Mouse (Mus musculus): ENCODE measurements around the gene Tmem121. TPM values are rescaled to one million over a fixed set of nuclear protein-coding genes. Genes with fewer than 3 reads are reported as not detected.
"Not testable (repeated sequence)": the region's sequence is repeated elsewhere in the genome, so short reads cannot be mapped to it uniquely, and the experiment has no call there.

The Tmem121 gene
- total RNA-seq, 2 experiments from 2014 or later: 37.8 to 40.0 TPM

DNA sequence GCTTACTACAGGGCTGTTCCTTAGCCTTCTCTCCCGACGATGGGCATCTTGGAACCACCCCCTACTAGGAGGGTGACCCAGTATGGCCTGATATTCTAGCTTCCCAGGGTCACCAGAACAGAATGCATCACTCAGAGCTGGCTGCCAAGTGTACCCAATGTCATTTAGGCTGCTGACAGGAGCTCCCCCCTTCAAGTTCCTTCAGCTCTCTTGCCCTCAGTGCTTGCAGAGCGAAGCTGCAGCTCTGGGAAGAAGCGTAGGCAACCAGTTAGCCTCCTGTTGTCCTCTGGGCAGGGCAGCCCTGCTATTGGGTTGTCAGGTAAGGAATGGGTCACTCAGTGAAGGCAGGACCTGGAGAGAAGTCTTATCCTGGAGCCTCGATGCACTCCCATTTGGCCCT is 785 bp upstream of the Tmem121 start:
- intact Hi-C loops (cut with DNase I): no loop called here
- no peak for DNase-seq

DNA sequence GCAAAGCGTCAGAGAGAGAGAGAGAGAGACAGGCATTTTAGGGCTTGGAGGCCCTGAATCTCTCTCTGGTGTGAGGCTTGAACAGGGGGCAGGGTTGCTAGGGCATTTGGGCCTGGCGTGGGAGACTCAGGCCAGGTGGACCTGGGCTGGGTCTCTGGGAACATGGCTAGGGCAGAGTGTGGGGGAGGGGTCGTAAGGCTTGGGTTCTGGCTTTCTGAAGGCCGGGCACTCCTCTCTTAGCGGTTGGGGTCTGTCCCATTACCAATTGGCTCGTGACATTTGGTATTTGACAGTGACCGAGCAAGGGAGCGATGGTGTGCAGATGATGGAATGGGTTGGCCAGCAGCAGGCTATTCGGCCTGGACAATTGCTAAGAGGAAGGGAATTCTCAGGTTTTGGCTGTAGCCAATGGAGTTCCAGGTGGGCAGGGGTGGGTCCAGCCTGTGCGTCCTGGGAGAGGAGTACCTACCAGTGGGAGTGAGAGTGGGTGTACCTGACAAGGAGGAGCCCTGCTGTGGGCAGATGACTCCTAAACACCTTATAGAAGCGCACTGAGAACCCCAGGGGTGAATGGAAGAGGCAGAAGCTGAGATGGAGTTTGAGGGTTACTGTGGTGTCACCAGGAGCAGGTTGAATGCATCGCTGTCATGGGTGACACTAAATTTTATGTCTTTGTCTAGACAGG is 738 bp downstream of the Tmem121 start:
- peak; percentile 18 for DNase-seq
- intact Hi-C loops (cut with DNase I): no loop called here

DNA sequence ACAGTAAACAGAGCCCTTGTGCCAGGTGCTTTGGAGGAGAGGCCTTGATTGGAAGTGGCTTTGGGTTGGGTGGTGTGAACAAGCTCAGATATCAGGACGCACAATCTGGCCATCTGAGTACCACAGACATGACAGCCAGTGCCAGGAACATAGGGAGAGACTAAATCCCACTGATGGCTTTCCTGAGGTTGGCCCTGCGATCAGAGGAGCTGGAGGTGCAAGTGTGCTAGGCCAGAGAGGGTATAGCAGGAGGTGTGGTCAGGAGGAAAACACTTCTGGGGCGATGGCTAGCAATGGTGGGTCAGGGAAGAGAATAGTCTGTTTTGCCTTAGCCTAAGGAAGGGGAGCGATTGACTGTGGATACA is 1.3 kb downstream of the Tmem121 start:
- intact Hi-C loops (cut with DNase I): no loop called here
- no peak for DNase-seq

DNA sequence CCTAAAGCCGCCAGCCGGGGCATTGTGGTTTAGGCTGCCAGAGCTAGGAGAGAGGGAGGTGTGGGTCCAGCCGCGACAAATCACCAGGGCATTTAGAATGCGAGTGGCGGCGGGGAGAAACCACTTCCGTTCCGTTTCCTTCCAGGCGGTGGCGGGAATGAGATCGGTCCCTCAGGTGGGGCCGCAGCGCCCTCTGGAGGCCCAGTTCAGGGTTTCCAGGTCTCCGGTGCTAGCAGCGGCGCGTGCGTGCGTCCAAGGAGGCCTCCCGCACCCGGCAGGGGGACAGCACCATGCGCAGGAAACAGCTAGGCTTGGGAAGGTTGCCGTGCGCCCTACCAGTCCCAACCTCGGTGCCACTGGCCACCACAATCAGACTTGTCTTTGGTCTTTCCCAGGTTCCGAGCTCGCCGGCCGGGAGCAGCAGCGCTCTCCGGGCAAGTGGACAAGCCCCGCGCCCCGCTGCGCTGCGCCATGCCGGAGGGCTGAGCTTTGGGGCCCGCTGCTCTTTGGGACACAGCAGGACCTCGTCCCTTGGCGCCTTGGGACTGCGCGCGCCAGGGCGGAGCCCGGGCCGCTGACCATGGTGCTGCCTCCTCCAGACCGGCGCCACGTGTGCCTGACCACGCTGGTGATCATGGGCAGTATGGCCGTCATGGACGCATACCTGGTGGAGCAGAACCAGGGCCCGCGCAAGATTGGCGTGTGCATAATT is 2.0 kb downstream of the Tmem121 start:
- DNase-seq: peak; percentile 94
- intact Hi-C loops (cut with DNase I): no loop called here

DNA sequence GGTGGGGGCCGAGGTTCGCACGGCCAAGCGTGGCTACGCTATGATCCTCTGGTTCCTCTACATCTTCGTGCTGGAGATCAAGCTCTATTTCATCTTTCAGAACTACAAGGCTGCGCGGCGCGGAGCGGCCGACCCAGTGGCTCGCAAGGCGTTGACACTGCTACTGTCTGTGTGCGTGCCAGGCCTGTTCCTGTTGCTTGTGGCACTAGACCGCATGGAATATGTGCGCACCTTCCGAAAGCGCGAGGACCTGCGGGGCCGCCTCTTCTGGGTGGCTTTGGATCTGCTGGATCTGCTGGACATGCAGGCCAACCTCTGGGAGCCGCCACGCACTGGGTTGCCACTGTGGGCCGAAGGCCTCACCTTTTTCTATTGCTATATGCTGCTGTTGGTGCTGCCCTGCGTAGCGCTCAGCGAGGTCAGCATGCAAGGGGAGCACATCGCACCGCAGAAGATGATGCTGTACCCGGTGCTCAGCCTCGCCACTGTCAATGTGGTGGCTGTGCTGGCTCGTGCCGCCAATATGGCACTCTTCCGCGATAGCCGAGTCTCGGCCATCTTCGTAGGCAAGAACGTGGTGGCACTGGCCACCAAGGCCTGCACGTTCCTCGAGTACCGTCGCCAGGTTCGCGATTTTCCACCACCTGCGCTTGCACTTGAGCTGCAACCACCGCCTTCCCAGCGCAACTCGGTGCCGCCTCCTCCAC is 2.8 kb downstream of the Tmem121 start:
- no peak for DNase-seq
- intact Hi-C loops (cut with DNase I): no loop called here

DNA sequence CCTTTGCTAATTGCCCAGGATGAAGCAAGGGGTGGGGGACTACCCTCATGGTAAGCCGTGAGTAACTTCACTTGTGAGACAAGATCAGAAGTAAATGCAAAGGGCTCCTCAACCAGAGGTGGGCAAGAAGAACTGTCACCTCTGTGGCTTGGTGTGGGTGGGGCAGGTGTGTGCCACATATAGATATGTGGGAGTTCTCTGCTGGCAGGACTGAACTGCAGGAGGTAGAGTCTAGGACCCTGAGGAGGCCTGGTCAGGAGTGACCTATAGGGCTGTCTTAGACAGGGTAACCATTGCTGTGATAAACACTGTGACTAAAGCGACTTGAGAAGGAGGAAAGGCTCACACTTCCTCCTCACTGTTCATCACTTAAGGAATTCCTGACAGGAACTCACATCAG is 7.7 kb downstream of the Tmem121 start:
- no peak for DNase-seq
- intact Hi-C loops (cut with DNase I): no loop called here

DNA sequence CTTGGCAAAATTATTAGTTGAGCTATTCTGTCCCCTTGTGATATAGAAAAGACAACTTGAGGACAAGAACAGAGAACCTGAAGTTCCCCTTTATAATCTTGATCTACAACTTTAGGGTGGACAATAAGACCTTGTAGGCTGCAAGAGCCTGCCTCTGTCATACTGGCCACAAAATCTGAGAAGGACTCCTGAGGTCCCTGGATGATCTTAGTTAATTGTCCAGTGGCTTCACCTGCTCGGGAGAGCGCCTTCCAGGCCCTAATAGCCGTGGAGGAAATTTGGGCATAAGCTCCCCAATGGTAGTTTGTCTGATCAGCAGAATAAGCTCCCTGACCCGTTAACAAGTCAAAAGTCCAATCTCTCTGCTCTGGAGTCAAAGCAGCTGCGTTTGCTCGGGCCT is 13.4 kb downstream of the Tmem121 start:
- DNase-seq; intact Hi-C loops (cut with DNase I): not testable (repeated sequence)

DNA sequence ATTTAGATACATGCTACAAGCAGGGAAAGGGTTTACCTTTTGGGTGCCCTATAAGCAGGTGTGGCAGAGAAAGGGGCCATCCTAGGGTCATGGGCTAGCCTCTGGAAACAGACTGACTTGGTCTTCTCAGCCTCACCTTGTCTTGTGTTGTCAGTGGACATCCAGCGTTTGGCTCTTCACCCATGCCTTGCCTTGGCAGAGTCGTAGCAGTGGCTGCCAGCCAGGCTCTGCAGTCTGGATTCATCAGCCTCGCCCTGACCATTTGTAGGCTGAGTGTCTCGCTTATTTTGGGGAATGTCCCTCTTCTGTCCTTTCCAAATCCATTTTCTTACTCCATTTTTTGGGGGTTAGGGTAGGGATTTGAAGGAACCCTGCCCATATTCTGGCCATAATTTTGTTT is 15.6 kb downstream of the Tmem121 start:
- intact Hi-C loops (cut with DNase I): no loop called here
- DNase-seq: peak; percentile 36

DNA sequence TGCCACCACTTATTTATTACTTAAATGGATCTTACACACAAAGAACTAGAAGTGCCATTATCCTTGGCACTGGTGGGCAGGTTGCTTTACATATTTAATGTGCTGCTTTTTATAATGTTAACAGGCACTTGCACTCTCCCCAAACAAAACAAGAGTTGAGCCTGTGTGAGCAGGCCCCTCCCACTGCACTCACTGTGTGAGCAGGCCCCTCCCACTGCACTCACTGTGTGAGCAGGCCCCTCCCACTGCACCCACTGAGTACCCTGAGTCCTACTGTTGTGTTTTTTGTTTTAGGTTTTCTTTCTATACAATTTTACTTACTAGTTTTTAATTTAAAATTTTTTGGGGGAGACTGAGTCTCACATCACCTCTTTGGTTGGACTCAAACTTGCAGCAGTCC is 16.3 kb downstream of the Tmem121 start:
- peak; percentile 27 for DNase-seq
- intact Hi-C loops (cut with DNase I): no loop called here

DNA sequence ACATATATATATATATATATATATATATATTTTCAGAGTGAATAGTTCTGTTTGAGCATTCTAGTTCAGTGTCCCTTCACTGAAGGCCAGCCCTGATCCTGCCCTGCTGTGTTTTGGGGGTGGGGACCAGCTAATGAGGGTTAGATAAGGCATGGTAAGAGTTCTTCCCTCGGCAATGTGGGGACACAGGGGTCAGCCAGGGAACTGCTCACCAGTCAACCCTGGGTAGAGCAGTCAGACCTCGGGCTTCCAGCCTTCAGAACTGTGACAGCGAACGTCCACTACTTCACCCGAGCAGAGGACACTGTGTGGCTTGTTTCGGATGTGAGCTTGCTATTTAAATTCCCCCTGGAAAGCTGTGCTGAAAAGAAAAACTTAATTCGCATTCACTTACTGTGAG is 17.8 kb downstream of the Tmem121 start:
- intact Hi-C loops (cut with DNase I): no loop called here
- DNase-seq: no peak

DNA sequence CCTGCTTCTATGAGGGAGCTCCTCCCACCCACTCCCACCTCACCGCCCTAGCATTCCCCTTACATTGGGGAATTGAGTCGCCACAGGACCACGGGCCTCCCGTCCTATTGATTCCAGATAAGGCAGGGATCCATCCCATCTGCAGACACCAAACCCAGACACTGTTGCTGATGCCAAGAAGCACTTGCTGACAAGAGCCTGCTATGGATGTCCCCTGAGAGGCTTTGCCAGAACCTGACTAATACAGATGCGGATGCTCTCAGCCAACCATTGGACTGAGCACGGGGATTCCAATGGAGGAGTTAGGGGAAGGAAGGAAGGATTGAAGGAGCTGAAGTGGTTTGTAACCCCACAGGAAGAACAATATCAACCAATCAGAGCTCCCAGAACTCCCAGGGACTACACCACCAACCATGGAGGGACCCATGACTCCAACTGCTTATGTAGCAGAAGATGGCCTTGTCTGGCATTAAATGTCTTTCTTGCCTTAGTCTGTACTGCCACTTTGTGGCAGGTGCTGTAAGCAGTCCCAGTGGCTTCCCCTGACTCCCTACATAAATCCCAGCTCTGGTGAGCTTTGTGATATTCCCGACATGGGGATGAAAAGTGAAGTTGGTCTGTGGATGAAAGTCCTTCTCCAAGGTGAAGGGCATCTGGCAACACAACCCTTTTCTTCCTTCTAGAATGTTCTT is 19.7 kb downstream of the Tmem121 start:
- no peak for DNase-seq

DNA sequence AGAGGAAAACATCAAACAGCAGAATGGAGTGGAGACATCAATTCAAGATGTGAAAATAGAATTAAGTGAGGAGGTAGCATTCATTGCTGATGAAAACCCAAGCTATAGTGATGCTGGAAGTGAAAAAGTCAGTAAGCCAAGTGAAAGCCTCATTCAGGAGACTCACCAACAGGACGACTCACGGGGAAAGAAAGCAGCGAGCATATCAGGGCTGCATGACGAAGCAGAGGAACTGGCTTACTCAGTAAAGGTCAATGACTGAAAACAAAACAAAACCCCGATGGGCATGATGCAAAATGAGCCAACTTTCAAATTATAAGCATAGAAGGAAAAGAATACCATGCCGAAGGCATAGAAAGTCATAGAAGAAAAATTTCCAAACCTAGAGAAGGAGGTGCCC is 22.0 kb downstream of the Tmem121 start:
- intact Hi-C loops (cut with DNase I): no loop called here
- DNase-seq: no peak

More for the DNA sequence above, 19.7 kb downstream of the Tmem121 start:
- intact Hi-C loops (cut with DNase I): no loop called here

DNA sequence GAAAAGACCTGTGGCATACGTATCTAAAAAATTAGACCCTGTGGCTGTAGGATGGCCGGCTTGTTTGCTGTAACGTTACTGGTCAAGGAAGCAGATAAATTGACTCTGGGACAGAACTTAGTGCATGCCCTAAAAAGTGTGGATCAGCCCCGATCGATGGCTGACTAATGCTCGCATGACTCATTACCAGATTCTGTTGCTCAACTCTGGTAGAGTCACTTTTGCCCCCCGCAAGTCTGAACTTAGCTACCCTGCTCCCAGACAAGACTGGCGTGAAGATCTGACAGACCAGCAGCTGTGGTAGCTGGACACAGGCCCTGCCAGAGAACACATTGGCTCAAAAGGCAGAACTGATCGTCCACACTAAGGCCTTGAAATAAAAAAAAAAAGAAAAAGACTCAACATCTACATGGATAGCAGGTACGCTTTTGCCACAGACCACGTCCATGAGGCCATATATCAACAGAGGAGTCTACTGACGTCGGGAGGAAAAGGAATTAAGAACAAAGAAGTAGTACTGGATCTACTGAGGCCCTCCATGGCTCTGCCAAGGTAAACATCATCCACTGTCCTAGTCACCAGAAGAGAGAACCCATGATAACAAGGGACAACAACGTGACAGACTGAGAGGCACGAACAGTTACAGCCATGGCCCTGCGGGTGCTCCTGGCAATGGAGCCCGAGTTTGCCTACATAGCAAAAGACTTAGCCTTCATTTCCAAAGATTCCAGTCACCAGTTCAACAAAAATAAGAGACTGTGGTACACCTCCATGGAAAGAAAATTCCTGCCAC is 25.1 kb downstream of the Tmem121 start:
- DNase-seq: no peak
- intact Hi-C loops (cut with DNase I): no loop called here

DNA sequence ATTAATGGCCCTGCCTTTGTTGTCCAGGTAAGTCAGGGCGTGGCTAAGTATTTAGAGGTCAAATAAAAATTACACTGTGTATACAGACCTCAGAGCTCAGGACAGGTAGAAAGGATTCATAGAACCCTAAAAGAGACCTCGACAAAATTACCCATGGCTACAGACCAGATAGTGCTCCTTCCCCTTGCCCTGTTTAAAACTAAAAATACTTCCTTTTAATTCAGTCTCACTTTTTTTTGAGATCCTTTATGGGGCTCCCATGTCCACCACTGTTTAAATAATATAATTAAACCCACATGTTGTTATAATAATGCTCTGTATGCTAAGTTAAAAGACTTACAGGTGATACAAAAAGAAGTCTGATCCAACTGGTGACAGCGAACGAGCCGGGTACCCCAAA is 26.0 kb downstream of the Tmem121 start:
- no peak for DNase-seq
- intact Hi-C loops (cut with DNase I): no loop called here

DNA sequence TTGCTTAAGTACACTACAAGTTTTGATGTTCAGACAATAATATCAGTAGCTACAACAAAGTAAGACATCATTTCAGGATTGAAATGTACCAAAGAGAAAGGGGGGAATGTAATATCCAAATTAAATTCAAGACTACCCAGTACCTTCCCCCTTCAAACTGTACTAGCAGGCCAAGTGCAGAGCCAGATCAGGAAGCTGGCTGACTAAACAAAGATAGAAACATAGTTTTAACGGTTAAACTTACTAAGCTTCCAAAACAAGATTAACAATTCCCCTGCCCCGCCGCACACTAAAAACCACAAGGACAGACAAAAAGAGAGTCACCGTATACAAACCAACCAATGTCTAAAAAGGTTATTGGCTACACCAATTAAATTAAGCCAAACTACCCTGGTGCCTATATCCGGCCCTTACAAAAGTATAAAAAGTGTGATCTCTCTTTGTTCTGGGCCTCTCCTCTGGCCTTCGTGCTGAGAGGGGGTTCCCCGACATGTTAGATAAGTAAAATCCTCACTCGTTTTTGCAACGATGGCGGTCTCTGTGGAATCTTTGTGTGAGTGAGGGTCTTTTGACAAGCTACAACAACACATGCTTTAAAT is 26.7 kb downstream of the Tmem121 start:
- no peak for DNase-seq
- intact Hi-C loops (cut with DNase I): no loop called here

DNA sequence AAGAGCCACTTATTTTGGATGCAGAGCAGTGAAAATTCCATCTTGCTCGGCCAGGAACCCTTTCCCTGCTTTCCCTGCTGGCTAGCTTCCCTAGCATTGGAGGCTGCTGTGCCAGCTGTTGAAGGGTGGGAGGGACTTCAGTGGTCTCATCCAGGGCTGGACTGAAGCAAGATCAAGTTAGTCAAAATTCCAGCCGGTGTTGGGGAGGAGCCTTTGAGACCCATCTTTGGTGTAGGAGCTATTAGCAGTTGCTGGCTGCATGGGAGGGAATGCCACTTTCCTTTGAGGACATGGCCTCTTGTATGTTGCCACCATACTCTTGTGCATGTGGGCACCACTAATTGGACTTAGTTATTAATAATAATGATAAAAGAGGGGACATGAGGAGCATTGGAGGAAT is 27.5 kb downstream of the Tmem121 start:
- intact Hi-C loops (cut with DNase I): no loop called here
- DNase-seq: no peak

DNA sequence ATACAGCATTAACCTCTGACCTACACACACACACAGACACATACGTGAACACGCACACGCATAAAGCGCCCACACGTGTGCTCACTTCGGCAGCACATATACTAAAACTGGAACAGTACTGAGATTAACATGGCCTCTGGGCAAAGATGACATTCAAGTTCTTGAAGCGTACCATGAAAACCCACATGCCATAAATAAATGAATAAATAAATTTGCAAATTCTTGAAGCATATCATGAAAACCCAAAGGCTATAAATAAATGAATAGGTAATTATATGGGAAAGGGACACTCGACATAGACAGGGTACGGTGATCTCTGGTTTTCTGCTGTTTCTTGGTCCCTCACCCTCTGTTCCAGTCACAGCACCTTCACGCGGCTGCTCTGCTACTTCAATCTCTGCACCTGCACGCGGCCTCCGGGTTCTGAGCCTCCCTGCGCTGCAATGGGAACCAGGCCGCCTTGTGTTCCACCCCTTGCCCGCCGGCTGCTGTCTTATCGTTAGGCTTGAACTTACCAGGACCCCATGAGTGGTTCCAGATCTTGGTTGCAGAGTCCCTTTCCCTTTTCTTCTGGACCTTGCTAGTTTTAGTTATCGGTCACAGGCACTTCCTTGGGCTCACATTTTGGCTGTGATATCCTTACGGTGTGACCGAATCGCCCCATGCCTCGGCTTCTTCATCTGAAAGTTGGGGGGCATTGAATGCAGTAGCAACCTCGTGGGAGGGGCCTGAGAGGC is 28.5 kb downstream of the Tmem121 start:
- no peak for DNase-seq
- intact Hi-C loops (cut with DNase I): no loop called here

DNA sequence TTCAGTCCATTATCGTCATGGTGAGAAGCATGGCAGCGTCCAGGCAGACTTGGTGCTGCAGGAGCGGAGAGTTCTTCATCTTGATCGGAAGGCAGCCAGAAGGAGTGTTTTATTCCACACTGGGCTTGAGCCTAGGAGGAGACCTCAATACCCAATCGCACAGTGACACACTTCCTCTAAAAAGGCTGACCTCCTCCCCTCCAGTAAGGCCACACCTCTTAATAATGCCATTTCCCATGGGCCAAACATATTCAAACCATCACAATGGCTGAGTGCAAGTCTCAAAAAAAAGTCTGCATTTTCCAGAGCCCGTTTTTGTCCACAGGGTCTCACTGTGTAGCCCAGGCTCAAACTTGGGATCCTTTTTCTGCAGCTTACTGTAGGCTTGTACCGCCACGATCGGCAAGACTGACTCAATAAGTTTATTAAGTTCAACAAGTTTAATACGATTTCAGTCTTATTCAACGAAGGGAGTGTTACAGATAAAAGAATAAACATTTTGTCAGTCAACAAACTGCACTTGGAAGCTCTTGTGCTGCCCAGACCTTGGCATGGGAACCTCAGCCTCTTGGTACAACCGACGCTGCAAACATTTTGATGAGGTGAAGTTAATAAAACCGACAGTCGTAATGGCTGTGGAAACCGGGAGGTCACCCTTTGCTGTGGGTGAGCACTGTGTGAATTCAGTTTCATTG is 29.4 kb downstream of the Tmem121 start:
- intact Hi-C loops (cut with DNase I): no loop called here

More for the DNA sequence above, 29.4 kb downstream of the Tmem121 start:
- no peak for DNase-seq

Measured in left cerebral cortex, postnatal 4 days (tissue).